Mouse (Mus musculus) cerebellum, postnatal 36 days (tissue): ENCODE data around the gene Zg16.
A peak's percentile ranks its signal among the peaks of the same experiment; 100 is the strongest.

Experiments used
- DNase-seq, 2 experiments: peaks; one replicate each; pipeline ENCODE4 v3.0.0; 2021 to 2022; ENCODE audit warnings: mixed read lengths in 2 of 2

Gene Zg16

GRCm38 (mm10) chr7:127020031-127020430, 67.1 kb downstream of the Zg16 start:
- DNase-seq, result peak; percentile 37 to 50

- DNase-seq, result no peak
Observed at GRCm38 (mm10) chr7:127019306-127019960, 67.7 kb downstream of the Zg16 start.

- DNase-seq, result no peak
Observed at GRCm38 (mm10) chr7:127018416-127019305, 68.5 kb downstream of the Zg16 start.

GRCm38 (mm10) chr7:127017950-127018345, 69.2 kb downstream of the Zg16 start:
- peak in 1 of 2 experiments; percentile 16 for DNase-seq

- DNase-seq, result peak; percentile 98
Observed at GRCm38 (mm10) chr7:127016971-127017949, 69.9 kb downstream of the Zg16 start, which contains the start of gene Pagr1a. Gene Pagr1a, minus strand, starts transcription at chr7:127017352.

- peak; percentile 65 to 68 for DNase-seq
Observed at GRCm38 (mm10) chr7:127016486-127016938, 70.6 kb downstream of the Zg16 start.

- DNase-seq, result no peak
Observed at GRCm38 (mm10) chr7:127016481-127016485, 70.8 kb downstream of the Zg16 start, which contains the start of gene Pagr1b. Gene Pagr1b, minus strand, starts transcription at chr7:127016484.

GRCm38 (mm10) chr7:127016081-127016480, 71.0 kb downstream of the Zg16 start:
- peak; percentile 59 to 62 for DNase-seq

- DNase-seq, result peak in 1 of 2 experiments; percentile 4
Observed at GRCm38 (mm10) chr7:127014993-127015392, 72.1 kb downstream of the Zg16 start.

- peak; percentile 59 to 63 for DNase-seq
Observed at GRCm38 (mm10) chr7:127014320-127014719, 72.8 kb downstream of the Zg16 start, which contains the start of gene Mvp. Gene Mvp, minus strand, starts transcription at chr7:127014621.

- DNase-seq, result no peak
Observed at GRCm38 (mm10) chr7:127013385-127013784, 73.7 kb downstream of the Zg16 start.

- no peak for DNase-seq
Observed at GRCm38 (mm10) chr7:127012845-127013244, 74.3 kb downstream of the Zg16 start.

GRCm38 (mm10) chr7:127012374-127012773, 74.8 kb downstream of the Zg16 start:
- DNase-seq, result no peak

- DNase-seq, result no peak
Observed at GRCm38 (mm10) chr7:127011717-127012116, 75.4 kb downstream of the Zg16 start.

GRCm38 (mm10) chr7:127011051-127011450, 76.1 kb downstream of the Zg16 start:
- DNase-seq, result no peak

GRCm38 (mm10) chr7:127009307-127010085, 77.6 kb downstream of the Zg16 start:
- DNase-seq, result peak; percentile 66 to 67

GRCm38 (mm10) chr7:127008239-127009019, 78.7 kb downstream of the Zg16 start:
- DNase-seq, result peak; percentile 97

GRCm38 (mm10) chr7:127007313-127008024, 79.7 kb downstream of the Zg16 start:
- peak in 1 of 2 experiments; percentile 34 for DNase-seq

GRCm38 (mm10) chr7:127004122-127004875, 82.8 kb downstream of the Zg16 start:
- DNase-seq, result no peak

GRCm38 (mm10) chr7:127003620-127004019, 83.5 kb downstream of the Zg16 start:
- no peak for DNase-seq
